Mouse (Mus musculus) heart, embryonic 16.5 days (tissue): ENCODE measurements around the gene Nab2. TPM values are rescaled to one million over a fixed set of nuclear protein-coding genes. Genes with fewer than 3 reads are reported as not detected.

Experiments used
- ATAC-seq: fragments of 200-750 bp; cut with Nextera tagmentation; replicated peaks from 2 replicates; pipeline ENCODE4 v1.8.0; 2017; ENCODE audit warnings: moderate number of reproducible peaks; ENCODE audit not compliant: insufficient read depth, low FRiP score; ENCODE audit errors: extremely low read depth
- H3K27ac ChIP-seq: fragments of 300-500 bp; sonication (generic); 2 replicates; pipeline ENCODE4 v1.5.1; 2014; ENCODE audit warnings: mild to moderate bottlenecking, low read length, control low read depth, moderate library complexity
- H3K27me3 ChIP-seq: fragments of 300-500 bp; sonication (generic); 2 replicates; pipeline ENCODE4 v1.6.1; 2014; ENCODE audit warnings: low read length, mixed read lengths; ENCODE audit not compliant: control insufficient read depth, insufficient read depth
- H3K36me3 ChIP-seq: fragments of 300-500 bp; sonication (generic); 2 replicates; pipeline ENCODE4 v1.6.1; 2014; ENCODE audit not compliant: control insufficient read depth, insufficient read depth
- H3K4me1 ChIP-seq: fragments of 300-500 bp; sonication (generic); 2 replicates; pipeline ENCODE4 v1.6.1; 2014; ENCODE audit warnings: low read length, mixed read lengths; ENCODE audit not compliant: control insufficient read depth, insufficient read depth
- H3K4me2 ChIP-seq: fragments of 300-500 bp; sonication (generic); 2 replicates; pipeline ENCODE4 v1.6.1; 2014; ENCODE audit warnings: low read depth, mild to moderate bottlenecking, control low read depth, low read length
- H3K4me3 ChIP-seq: fragments of 300-500 bp; sonication (generic); 2 replicates; pipeline ENCODE4 v1.5.1; 2014; ENCODE audit warnings: mild to moderate bottlenecking, control low read depth, low read length
- H3K9ac ChIP-seq: fragments of 300-500 bp; sonication (generic); 2 replicates; pipeline ENCODE4 v1.6.1; 2014; ENCODE audit warnings: low read length, control low read depth
- H3K9me3 ChIP-seq: fragments of 300-500 bp; sonication (generic); replicated peaks from 2 replicates; pipeline ENCODE4 v1.6.1; 2016; ENCODE audit warnings: low read length; ENCODE audit not compliant: control insufficient read depth
- WGBS: fragments of 180-500 bp; shearing (Covaris S2); extraction: QIAGEN DNeasy Blood & Tissue Kit; methylation state at CpG from one replicate; pipeline ENCODE4 v1.1.7; 2014; 5-methylcytosine and 5-hydroxymethylcytosine counted together
- polyA plus RNA-seq: library from polyadenylated mRNA; unstranded; fragments of >200 nt; fragmentation: Nextera tagmentation; extraction: Ambion mirVana; gene quantifications from 2 replicates; pipeline ENCODE4 v1.2.1, GENCODE M21; 2015

The Nab2 gene
- polyA plus RNA-seq, 1 experiment from 2014 or later, result 10.9 TPM

DNA sequence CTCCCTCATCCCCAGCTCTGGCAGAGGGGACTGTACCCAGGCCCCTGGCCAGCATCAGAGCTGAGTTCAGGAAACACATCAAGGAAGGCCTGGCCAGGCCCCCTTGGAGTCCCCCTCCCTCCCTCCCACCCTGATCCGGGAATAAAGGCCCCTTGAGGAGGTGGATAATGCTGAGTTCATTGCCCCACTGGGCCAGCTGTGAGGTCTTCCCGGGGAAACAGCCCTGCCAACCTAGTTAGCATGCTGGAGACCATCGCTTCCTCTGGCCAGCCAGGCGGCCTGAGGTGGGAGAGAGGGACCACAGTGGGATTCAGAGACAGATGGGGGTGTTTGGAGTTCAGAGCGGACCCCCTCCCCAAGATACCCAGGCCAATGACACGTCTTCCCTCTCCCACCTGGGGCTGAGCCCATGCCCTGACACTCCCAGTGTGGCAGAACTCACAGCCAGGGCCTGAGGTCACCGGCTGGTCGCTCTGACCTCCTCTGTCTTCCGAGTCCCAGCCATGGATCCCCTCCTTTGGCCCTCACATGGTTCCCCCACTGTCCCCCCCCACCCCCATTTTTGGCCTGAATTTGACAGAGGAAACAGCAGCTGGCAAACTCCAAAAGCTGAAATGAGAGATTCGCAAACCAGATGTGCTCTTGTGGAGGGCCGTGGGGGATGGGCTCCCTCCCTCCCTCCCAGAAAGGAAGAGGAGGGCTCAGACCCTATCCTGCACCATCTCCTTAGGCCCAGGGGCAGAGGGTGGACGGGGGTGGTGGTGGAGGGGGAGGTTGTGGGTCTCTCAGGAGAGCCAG is 53.9 kb downstream of the Nab2 start:
- Histone ChIP-seq H3K4me1 (peaks cover 31% of the 10 kb centered on the region), H3K9ac (no peak overlapping the region), H3K27ac (peak overlapping the region; percentile 68), H3K9me3 (no peaks in the 10 kb centered on the region), H3K4me2 (no peak overlapping the region), H3K36me3 (peaks cover 4% of the 10 kb centered on the region; the same call in 1 of the 2 replicates), H3K4me3 (no peak overlapping the region), H3K27me3 (no peaks in the 10 kb centered on the region)
- ATAC-seq, result peak; percentile 61
- WGBS, result 38% methylated on average over 12 of the region's 12 CpGs

DNA sequence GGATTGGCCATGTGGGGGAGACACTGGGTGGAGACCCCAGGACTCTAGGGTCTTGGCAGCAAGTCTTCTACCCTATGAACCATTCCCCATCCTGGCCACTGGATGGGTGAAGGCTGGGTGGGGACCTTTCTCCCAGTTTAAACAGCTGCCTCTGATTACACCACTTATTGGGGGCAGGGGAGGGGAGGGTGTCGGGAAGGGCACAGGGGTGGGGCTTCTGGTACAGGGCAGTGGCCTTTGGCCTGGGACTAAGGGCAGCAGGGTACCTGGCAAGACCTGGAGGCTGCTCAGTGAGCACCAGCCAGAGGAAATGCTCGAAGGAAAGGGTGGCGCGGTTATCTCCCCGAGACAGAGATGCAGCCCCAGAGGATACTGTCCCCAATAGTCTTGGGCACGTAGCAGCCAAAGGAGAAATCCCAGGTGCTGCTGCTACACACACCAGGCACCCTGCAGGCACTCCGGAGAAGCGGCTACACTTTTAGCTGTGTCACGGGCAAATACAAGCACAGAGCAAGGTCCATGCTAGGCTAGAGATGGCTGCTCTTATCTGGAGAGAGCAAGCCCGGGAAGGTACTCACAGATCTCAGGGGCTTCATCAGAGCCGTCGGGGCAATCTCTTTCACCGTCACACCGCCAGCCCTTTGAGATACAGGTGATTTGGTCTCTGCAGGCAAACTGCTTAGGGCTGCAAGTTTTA is 56.1 kb downstream of the Nab2 start:
- Histone ChIP-seq H3K9me3 (no peaks in the 10 kb centered on the region), H3K27me3 (no peaks in the 10 kb centered on the region), H3K4me1 (peaks cover 21% of the 10 kb centered on the region), H3K9ac (no peak overlapping the region), H3K4me2 (no peak overlapping the region), H3K36me3 (peaks cover 4% of the 10 kb centered on the region; the same call in 1 of the 2 replicates), H3K27ac (no peak overlapping the region), H3K4me3 (no peak overlapping the region)
- no peak for ATAC-seq
- WGBS, result 74% methylated on average over 14 of the region's 14 CpGs

Other genes starting within 250 kb of the Nab2 start
- 0.46 and 0.84 TPM in 2 replicates for gene Stac3, start 166.9 kb downstream of the Nab2 start, polyA plus RNA-seq
- 59.8 and 72.0 TPM in 2 replicates for gene Ndufa4l2, start 153.6 kb downstream of the Nab2 start, polyA plus RNA-seq
- 127 and 132 TPM in 2 replicates for gene Shmt2, start 146.1 kb downstream of the Nab2 start, polyA plus RNA-seq
- gene Nxph4, start 134.0 kb downstream of the Nab2 start, polyA plus RNA-seq, result 1.2 and 1.4 TPM in 2 replicates
- 33.4 and 34.4 TPM in 2 replicates for gene Lrp1, start 47.4 kb downstream of the Nab2 start, polyA plus RNA-seq
- gene Stat6, start 25.6 kb downstream of the Nab2 start, polyA plus RNA-seq, result 36.1 and 36.7 TPM in 2 replicates
- gene Nemp1, start 1.7 kb downstream of the Nab2 start, polyA plus RNA-seq, result 8.3 and 8.7 TPM in 2 replicates
- 0.21 and 1.8 TPM in 2 replicates for gene Myo1a, start 36.6 kb upstream of the Nab2 start, polyA plus RNA-seq
- gene Tac2, start 55.9 kb upstream of the Nab2 start, polyA plus RNA-seq, result 0.74 TPM in 1 of 2 replicates, not detected in the other
- gene Zbtb39, start 71.0 kb upstream of the Nab2 start, polyA plus RNA-seq, result 1.4 and 1.6 TPM in 2 replicates
- gene Gpr182, start 83.2 kb upstream of the Nab2 start, polyA plus RNA-seq, result 16.1 and 19.0 TPM in 2 replicates
- gene Rdh1, start 91.2 kb upstream of the Nab2 start, polyA plus RNA-seq, result not detected in 2 replicates
- gene Rdh16f1, start 91.2 kb upstream of the Nab2 start, polyA plus RNA-seq, result not detected in 2 replicates
- gene Rdh9, start 107.8 kb upstream of the Nab2 start, polyA plus RNA-seq, result 0.09 and 0.24 TPM in 2 replicates
- gene Rdh16, start 132.6 kb upstream of the Nab2 start, polyA plus RNA-seq, result not detected in 2 replicates
- gene Rdh19, start 181.4 kb upstream of the Nab2 start, polyA plus RNA-seq, result not detected in 2 replicates
- not detected in 2 replicates for gene Rdh16f2, start 197.9 kb upstream of the Nab2 start, polyA plus RNA-seq
- not detected in 2 replicates for gene Rdh7, start 220.2 kb upstream of the Nab2 start, polyA plus RNA-seq
- not detected in 2 replicates for gene Sdr9c7, start 229.9 kb upstream of the Nab2 start, polyA plus RNA-seq